Mouse (Mus musculus) limb, embryonic 14.5 days (tissue): ENCODE measurements around the gene Elof1. TPM values are rescaled to one million over a fixed set of nuclear protein-coding genes. Genes with fewer than 3 reads are reported as not detected.
A peak's percentile ranks its signal among the peaks of the same experiment; 100 is the strongest.

Source experiments
- ATAC-seq: fragments of 200-750 bp; cut with Nextera tagmentation; 2 replicates; pipeline ENCODE4 v1.8.0; 2017; ENCODE audit warnings: low read depth, moderate number of reproducible peaks, moderate TSS enrichment; ENCODE audit not compliant: low FRiP score
- DNase-seq: peaks from one replicate; pipeline ENCODE4 v3.0.0-alpha.2; 2015; ENCODE audit warnings: low spot score
- H3K27ac ChIP-seq: fragments of 300-500 bp; sonication (generic); replicated peaks from 2 replicates; pipeline ENCODE4 v1.5.1; 2014; ENCODE audit warnings: low read depth, mild to moderate bottlenecking, low read length, moderate library complexity, mixed read lengths
- H3K27me3 ChIP-seq: fragments of 300-500 bp; sonication (generic); 2 replicates; pipeline ENCODE4 v1.6.1; 2014; ENCODE audit warnings: low read length, mixed read lengths; ENCODE audit not compliant: control insufficient read depth, insufficient read depth
- H3K36me3 ChIP-seq: fragments of 300-500 bp; sonication (generic); 2 replicates; pipeline ENCODE4 v1.6.1; 2014; ENCODE audit warnings: mild to moderate bottlenecking, low read length, moderate library complexity, mixed read lengths; ENCODE audit not compliant: control insufficient read depth, insufficient read depth
- H3K4me1 ChIP-seq: fragments of 300-500 bp; sonication (generic); 2 replicates; pipeline ENCODE4 v1.6.1; 2014; ENCODE audit warnings: antibody characterized with exemption, low read length, mixed read lengths; ENCODE audit not compliant: control insufficient read depth, insufficient read depth
- H3K4me2 ChIP-seq: fragments of 300-500 bp; sonication (generic); replicated peaks from 2 replicates; pipeline ENCODE4 v1.6.1; 2014; ENCODE audit warnings: low read depth, mild to moderate bottlenecking, low read length, moderate library complexity; ENCODE audit not compliant: severe bottlenecking
- H3K4me3 ChIP-seq: fragments of 300-500 bp; sonication (generic); replicated peaks from 2 replicates; pipeline ENCODE4 v1.5.1; 2014; ENCODE audit warnings: low read length
- H3K9ac ChIP-seq: fragments of 300-500 bp; sonication (generic); 2 replicates; pipeline ENCODE4 v1.6.1; 2014; ENCODE audit warnings: mild to moderate bottlenecking, low read depth, low read length, moderate library complexity; ENCODE audit not compliant: severe bottlenecking
- H3K9me3 ChIP-seq: fragments of 300-500 bp; sonication (generic); 2 replicates; pipeline ENCODE4 v1.6.1; 2016; ENCODE audit warnings: low read length; ENCODE audit not compliant: control insufficient read depth
- POLR2A ChIP-seq: fragments of 200-500 bp; IDR thresholded peaks from 2 replicates; pipeline ENCODE4 v1.8.0; 2012; ENCODE audit warnings: inconsistent platforms, mild to moderate bottlenecking, moderate library complexity, borderline replicate concordance; ENCODE audit not compliant: insufficient read depth, insufficient read length; ENCODE audit errors: extremely low read depth
- WGBS: fragments of 180-500 bp; shearing (Covaris S2); extraction: QIAGEN DNeasy Blood & Tissue Kit; methylation state at CpG from one replicate; pipeline ENCODE4 v1.1.7; 2014; 5-methylcytosine and 5-hydroxymethylcytosine counted together
- polyA plus RNA-seq, 2 experiments: library from polyadenylated mRNA; depleted of rRNA in 1 of 2; stranded (reverse) in 1 of 2; unstranded in 1 of 2; fragments of >200 nt; fragmentation: Nextera tagmentation in 1 of 2; extraction: Ambion mirVana in 1 of 2; gene quantifications; 2 replicates each; pipeline versions ENCODE4 v1.2.1 to v1.2.3; 2012 to 2014

The Elof1 gene
- polyA plus RNA-seq, 2 experiments = 145 to 206 TPM

DNA sequence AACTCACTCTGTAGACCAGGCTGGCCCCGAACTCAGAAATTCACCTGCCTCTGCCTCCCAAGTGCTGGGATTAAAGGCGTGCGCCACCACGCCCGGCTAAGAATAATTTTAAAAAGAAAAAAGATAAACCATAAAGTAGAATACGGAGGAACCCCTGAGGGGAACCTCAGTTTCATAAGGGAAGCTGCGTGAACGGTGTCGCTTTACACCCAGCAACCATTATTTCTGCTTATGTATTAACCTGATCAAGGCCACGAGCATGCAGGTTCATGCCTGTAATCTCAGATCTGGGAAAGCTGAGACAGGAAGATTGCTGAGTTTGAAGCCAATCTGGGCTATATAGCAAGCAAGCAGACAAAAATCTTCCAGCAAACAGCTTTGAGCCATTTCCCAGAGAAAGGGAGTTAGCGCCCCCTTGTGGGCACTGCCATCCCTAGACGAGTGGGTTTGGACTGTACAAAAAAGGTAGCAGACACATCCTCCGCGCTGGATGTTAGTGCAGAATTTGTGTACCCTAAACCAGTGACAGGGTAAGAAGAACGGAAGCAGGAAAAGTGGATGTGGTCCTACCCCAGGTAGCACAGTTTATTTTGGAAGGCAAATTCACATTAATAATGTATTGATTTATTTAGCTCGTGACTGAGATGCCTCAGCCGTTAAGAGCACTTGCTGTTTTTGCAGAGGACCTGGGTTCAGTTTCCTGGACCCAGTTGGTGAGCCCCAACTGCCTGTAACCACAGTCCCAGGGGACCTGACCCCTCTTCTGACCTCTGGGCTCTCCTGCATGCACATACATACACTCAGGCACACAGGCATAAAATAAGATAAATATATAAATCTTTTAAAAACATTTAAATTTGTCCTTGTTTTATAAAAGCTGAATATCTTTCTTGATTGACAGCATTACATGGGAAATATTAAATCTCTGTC lies 26.4 kb upstream of the Elof1 start:
- no peaks in the 10 kb centered on the region for H3K27me3 ChIP-seq
- ATAC-seq = no peak
- DNase-seq = peak; percentile 88

DNA sequence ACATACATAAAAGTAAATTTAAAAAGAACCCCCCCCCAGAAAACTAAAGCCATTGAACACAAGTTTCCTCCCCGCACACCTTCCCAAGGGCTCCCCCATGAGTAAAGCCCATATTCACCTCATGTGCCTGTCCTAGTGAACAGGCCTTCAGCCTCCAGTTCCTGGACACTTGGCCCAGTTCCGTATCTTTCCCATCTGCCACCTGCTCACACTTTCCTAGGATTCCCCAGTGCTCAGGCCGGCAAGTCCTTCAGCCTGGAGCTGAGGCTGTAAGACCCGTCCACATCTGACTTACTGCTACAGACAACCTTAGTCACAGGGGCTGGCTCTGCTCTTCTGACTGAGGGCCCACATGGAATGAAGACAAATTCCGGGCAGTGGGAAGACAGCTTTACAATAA lies 22.8 kb upstream of the Elof1 start:
- Histone ChIP-seq H3K4me2 (no peak overlapping the region), H3K27ac (no peak overlapping the region), H3K9ac (no peak overlapping the region), H3K9me3 (no peaks in the 10 kb centered on the region), H3K4me1 (peaks cover 4% of the 10 kb centered on the region; the same call in 1 of the 2 replicates), H3K4me3 (no peak overlapping the region), H3K27me3 (no peaks in the 10 kb centered on the region), H3K36me3 (no peaks in the 10 kb centered on the region)
- ATAC-seq (no peak), DNase-seq (no peak)
- 83% methylated on average over 5 of the region's 5 CpGs for WGBS
- no peak for TF ChIP-seq POLR2A

More for the DNA sequence above, 26.4 kb upstream of the Elof1 start:
- Histone ChIP-seq H3K4me1 (no peaks in the 10 kb centered on the region), H3K9ac (no peak overlapping the region), H3K4me2 (no peak overlapping the region), H3K4me3 (no peak overlapping the region), H3K36me3 (no peaks in the 10 kb centered on the region), H3K27ac (no peak overlapping the region), H3K9me3 (no peaks in the 10 kb centered on the region)
- 54% methylated on average over 17 of the region's 17 CpGs for WGBS
- no peak for TF ChIP-seq POLR2A

DNA sequence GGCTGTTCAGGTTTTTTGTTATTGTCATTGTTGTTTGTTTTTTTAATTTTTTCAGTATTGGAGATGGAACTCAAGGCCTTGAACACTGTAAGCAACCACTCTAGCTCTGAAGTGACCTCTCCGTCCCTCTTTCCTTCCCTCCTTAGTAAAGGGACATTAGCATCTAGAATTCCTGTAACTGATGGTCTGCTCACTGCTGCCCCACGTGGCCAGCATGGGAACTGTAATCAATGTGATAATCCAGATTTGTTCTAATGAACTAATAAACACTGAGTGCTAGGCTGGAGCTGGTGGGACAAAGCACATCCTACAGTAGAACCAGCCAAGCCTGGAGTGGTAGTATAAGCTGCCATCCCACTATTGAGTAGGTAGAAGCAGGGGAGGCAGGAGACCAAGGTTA lies 21.5 kb upstream of the Elof1 start:
- H3K9me3 ChIP-seq = no peaks in the 10 kb centered on the region

DNA sequence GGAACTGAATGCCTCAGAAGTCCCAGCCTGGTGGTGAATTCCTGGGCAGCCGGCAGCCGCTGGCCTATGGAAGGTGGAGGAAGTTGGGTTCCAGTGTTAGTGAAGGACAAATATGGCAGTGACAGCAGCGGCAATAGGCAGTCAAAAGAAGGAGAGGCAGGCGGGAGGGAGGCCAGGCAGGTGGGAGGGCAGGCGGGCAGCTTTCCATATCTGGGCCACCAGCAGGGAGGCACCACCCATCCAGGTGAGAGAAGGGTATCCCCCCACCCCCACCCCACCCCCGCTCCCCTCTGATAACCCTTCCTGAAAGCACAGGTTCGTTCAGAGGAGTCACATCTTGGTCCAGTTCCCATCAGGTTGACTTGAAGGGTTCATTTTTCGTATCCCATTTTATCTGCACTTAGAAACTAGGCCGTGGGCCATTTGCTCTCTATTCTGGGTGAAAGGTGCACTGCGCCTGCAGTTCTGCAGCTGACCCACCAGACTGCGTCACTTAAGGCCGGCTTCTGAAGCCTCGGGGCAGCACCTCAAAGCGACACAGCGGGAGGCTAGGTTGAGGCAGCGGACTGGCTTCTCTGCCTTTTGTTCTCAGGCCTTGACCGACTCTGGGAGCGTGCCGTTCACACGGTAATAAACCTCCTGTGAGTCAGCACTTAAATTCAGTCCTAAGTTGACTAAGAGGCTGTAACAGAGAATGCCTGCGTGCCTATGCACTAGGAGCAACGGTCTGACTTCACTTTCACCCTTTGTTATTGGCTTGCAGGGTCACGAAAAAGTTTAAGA lies 20.0 kb upstream of the Elof1 start:
- H3K9ac ChIP-seq = no peak overlapping the region

More for the DNA sequence above, 21.5 kb upstream of the Elof1 start:
- WGBS = 31% methylated on average over 2 of the region's 2 CpGs
- DNase-seq (peak; percentile 12), ATAC-seq (no peak)
- Histone ChIP-seq H3K9ac (no peak overlapping the region), H3K27ac (no peak overlapping the region), H3K4me3 (no peak overlapping the region), H3K36me3 (no peaks in the 10 kb centered on the region), H3K4me1 (peaks cover 4% of the 10 kb centered on the region; the same call in 1 of the 2 replicates), H3K27me3 (no peaks in the 10 kb centered on the region), H3K4me2 (no peak overlapping the region)
- TF ChIP-seq POLR2A = no peak

DNA sequence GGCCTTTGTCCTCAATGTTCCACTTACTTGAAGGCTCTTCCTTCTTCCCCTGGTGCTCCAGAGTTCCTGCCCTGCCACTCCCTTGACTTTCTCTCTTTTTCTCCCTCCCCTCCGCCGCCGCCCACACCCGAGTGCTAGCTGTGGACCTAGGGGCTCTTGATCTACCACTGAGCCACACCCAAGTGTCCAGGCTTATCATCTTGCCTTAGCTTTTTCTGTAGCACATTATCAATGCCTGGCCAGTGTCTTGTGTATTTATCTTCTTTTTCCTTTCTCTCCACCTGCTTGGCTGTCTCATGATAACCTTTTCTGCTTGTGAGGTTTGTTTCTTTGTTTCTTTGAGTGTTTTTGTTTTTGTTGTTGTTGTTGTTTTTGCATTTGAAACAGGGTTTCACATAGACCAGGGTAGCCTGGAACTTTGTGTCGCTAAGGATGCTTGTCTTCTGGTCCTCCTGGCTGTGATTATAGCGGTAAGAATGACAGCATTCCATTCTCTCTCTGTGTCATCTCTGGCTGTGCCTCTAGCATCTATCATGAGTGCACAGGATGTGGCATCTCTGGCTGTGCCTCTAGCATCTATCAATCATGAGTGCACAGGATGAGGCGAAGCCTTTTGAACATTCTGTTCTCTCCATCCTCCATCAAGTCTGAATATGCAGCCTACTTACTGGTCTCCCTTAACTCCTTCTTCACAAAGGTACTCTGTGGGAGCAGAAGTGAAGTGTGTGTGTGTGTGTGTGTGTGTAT lies 18.8 kb upstream of the Elof1 start, which contains the start of gene Acp5:
Gene Acp5, minus strand, starts transcription at position 68 of the 747 bp plus-strand sequence.
- Histone ChIP-seq H3K27ac (no peak within 1 kb of the TSS), H3K4me1 (peaks cover 10% of the 10 kb centered on the region), H3K9me3 (no peaks in the 10 kb centered on the region), H3K27me3 (no peaks in the 10 kb centered on the region), H3K36me3 (no peaks in the 10 kb centered on the region), H3K9ac (no peak within 1 kb of the TSS), H3K4me2 (no peak within 1 kb of the TSS), H3K4me3 (no peak within 1 kb of the TSS)
- DNase-seq (no peak), ATAC-seq (no peak)
- no peak for TF ChIP-seq POLR2A
- WGBS = 72% methylated on average over 7 of the region's 7 CpGs

More for the DNA sequence above, 20.0 kb upstream of the Elof1 start:
- ATAC-seq (no peak), DNase-seq (no peak)
- H3K27ac ChIP-seq = no peak overlapping the region
- no peaks in the 10 kb centered on the region for H3K36me3 ChIP-seq
- H3K4me3 ChIP-seq = no peak overlapping the region
- H3K27me3 ChIP-seq = no peaks in the 10 kb centered on the region
- no peak overlapping the region for H3K4me2 ChIP-seq
- no peaks in the 10 kb centered on the region for H3K9me3 ChIP-seq
- 16% methylated on average over 23 of the region's 23 CpGs for WGBS
- H3K4me1 ChIP-seq = peaks cover 4% of the 10 kb centered on the region; the same call in 1 of the 2 replicates
- TF ChIP-seq POLR2A = no peak
